Mouse (Mus musculus) liver, adult 2 months (tissue): ENCODE data around the gene Slc25a35. TPM values are rescaled to one million over a fixed set of nuclear protein-coding genes. Genes with fewer than 3 reads are reported as not detected.

ENCODE experiments used
- DNase-seq: peaks from one replicate; pipeline ENCODE4 v3.0.0-alpha.2; 2011; ENCODE audit warnings: low read depth, low spot score; ENCODE audit errors: extremely low read depth
- H3K27ac ChIP-seq: fragments of 200-500 bp; replicated peaks from 2 replicates; pipeline ENCODE4 v1.5.1; 2012; ENCODE audit warnings: low read depth, mild to moderate bottlenecking, control low read depth, inconsistent platforms, low read length; ENCODE audit not compliant: insufficient read depth
- H3K27me3 ChIP-seq: fragments of 200-500 bp; 2 replicates; pipeline ENCODE4 v1.6.1; 2012; ENCODE audit warnings: mild to moderate bottlenecking, moderate library complexity, low read length, inconsistent platforms; ENCODE audit not compliant: control insufficient read depth, insufficient read depth
- H3K36me3 ChIP-seq: fragments of 200-500 bp; 2 replicates; pipeline ENCODE4 v1.6.1; 2012; ENCODE audit warnings: low read length, inconsistent platforms; ENCODE audit not compliant: control insufficient read depth, insufficient read depth
- H3K4me1 ChIP-seq: fragments of 200-500 bp; 2 replicates; pipeline ENCODE4 v1.6.1; 2011; ENCODE audit warnings: low read length; ENCODE audit not compliant: control insufficient read depth, insufficient read depth
- H3K4me3 ChIP-seq: fragments of 200-500 bp; 2 replicates; pipeline ENCODE4 v1.5.1; 2011; ENCODE audit warnings: low read depth, mild to moderate bottlenecking, control low read depth, low read length, moderate library complexity; ENCODE audit not compliant: insufficient read depth
- H3K79me2 ChIP-seq: fragments of 200-500 bp; 2 replicates; pipeline ENCODE4 v1.6.1; 2012; ENCODE audit warnings: inconsistent platforms, mild to moderate bottlenecking, low read length, moderate library complexity; ENCODE audit not compliant: control insufficient read depth, insufficient read depth
- H3K9ac ChIP-seq: fragments of 200-500 bp; 2 replicates; pipeline ENCODE4 v1.6.1; 2012; ENCODE audit warnings: low read depth, mild to moderate bottlenecking, control low read depth, inconsistent platforms, low read length
- CTCF ChIP-seq: fragments of 200-500 bp; IDR thresholded peaks from 2 replicates; pipeline ENCODE4 v1.5.1; 2011; ENCODE audit warnings: low read depth, low read length, control low read depth
- POLR2A ChIP-seq: fragments of 200-500 bp; IDR thresholded peaks from 2 replicates; pipeline ENCODE4 v1.6.1; 2011; ENCODE audit warnings: low read length, control low read depth; ENCODE audit not compliant: insufficient read depth; ENCODE audit errors: extremely low read depth
- WGBS: fragments of 180-500 bp; shearing (Covaris S2); methylation state at CpG from one replicate; pipeline ENCODE4 v1.1.7; 2018; 5-methylcytosine and 5-hydroxymethylcytosine counted together
- polyA plus RNA-seq: library from polyadenylated mRNA; depleted of rRNA; stranded (reverse); fragments of >200 nt; gene quantifications from 2 replicates; pipeline ENCODE4 v1.2.3, GENCODE M21; 2012; rRNA removed
- total RNA-seq: library from RNA; depleted of rRNA; stranded (reverse); fragments of >200 nt; gene quantifications from 2 replicates; pipeline ENCODE4 v1.2.3, GENCODE M21; 2014; rRNA removed

The Slc25a35 gene
- total RNA-seq (0.28 and 0.81 TPM in 2 replicates), polyA plus RNA-seq (2.4 and 2.5 TPM in 2 replicates)

- DNase-seq, result peak; percentile 80
- no peak for TF ChIP-seq CTCF
- no peak for TF ChIP-seq POLR2A
- H3K4me1 ChIP-seq, result peaks cover 2% of the 10 kb centered on the region; the same call in 1 of the 2 replicates
- H3K27me3 ChIP-seq, result no peaks in the 10 kb centered on the region
- no peaks in the 10 kb centered on the region for H3K36me3 ChIP-seq
- H3K27ac ChIP-seq, result no peak within 1 kb of the TSS
- peak within 1 kb of the TSS; percentile 76 for H3K4me3 ChIP-seq
- H3K79me2 ChIP-seq, result no peaks in the 10 kb centered on the region
- H3K9ac ChIP-seq, result peak within 1 kb of the TSS; percentile 40; the same call in 1 of the 2 replicates
- 2% methylated on average over 50 of the region's 50 CpGs for whole genome bisulfite sequencing
Observed at GRCm38 (mm10) chr11:68967337-68968282, at the start of gene Slc25a35. TSS of gene Slc25a35 (plus strand) at chr11:68968131.

- no peaks in the 10 kb centered on the region for H3K4me1 ChIP-seq
- H3K9ac ChIP-seq, result no peak overlapping the region
- no peak for DNase-seq
- 90% methylated on average over 3 of the region's 3 CpGs for WGBS
- no peak overlapping the region for H3K4me3 ChIP-seq
- no peaks in the 10 kb centered on the region for H3K36me3 ChIP-seq
- no peak for TF ChIP-seq POLR2A
- no peak for TF ChIP-seq CTCF
- H3K27ac ChIP-seq, result no peak overlapping the region
- H3K79me2 ChIP-seq, result no peaks in the 10 kb centered on the region
- no peaks in the 10 kb centered on the region for H3K27me3 ChIP-seq
Observed at GRCm38 (mm10) chr11:68923191-68923590, 44.7 kb upstream of the Slc25a35 start.

DNA sequence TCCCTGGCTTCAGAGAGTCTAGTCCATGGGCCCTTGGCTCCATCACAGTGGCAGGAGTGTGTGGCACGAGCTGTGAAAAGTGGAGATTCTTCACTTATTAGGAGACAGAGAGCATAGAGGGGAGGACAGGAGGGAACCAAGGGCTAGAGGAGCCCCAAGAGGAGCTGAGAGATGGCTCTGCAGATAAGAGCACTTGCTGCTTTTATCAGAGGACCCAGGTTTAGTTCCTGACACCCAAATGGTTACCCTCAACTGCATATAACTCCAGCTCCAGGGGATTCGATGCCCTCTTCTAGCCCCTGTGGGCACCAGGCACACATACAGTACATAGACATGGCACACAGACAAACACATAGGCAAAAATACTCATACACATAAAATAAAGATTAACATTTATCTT, 43.2 kb upstream of the Slc25a35 start:
- DNase-seq, result no peak
- 89% methylated on average over 2 of the region's 2 CpGs for WGBS
- no peak overlapping the region for H3K4me3 ChIP-seq
- H3K9ac ChIP-seq, result no peak overlapping the region
- H3K27me3 ChIP-seq, result no peaks in the 10 kb centered on the region
- no peaks in the 10 kb centered on the region for H3K36me3 ChIP-seq
- H3K4me1 ChIP-seq, result no peaks in the 10 kb centered on the region
- H3K27ac ChIP-seq, result no peak overlapping the region
- H3K79me2 ChIP-seq, result no peaks in the 10 kb centered on the region
- TF ChIP-seq POLR2A (no peak), CTCF (no peak)

GRCm38 (mm10) chr11:68926981-68927380, 41.0 kb upstream of the Slc25a35 start, which contains the start of gene Odf4:
TSS of gene Odf4 (minus strand) at chr11:68927081.
- Histone ChIP-seq H3K9ac (no peak within 1 kb of the TSS), H3K79me2 (no peaks in the 10 kb centered on the region), H3K36me3 (no peaks in the 10 kb centered on the region), H3K4me1 (no peaks in the 10 kb centered on the region), H3K4me3 (no peak within 1 kb of the TSS), H3K27ac (no peak within 1 kb of the TSS), H3K27me3 (no peaks in the 10 kb centered on the region)
- DNase-seq, result no peak
- WGBS, result 90% methylated on average over 3 of the region's 3 CpGs
- TF ChIP-seq CTCF, result no peak
- no peak for TF ChIP-seq POLR2A

DNA sequence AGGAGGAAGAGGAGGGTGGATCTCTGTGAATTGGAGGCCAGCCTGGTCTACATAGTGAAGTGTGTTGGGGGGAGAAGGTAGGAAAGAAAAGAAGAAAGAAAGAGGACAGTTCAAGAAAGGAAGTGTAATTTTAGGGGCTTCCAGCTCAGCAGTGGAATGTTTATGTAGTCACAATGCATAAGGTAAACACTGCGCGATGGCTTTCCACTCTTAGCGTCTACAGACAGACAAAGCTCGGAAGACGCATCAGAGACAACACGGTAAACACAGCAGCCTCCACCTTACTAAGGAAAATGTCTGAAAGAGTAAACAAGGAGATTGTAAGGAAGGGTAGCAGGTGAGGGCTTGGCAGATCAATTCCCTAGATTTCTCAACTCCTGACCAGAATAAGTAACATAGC, 38.0 kb upstream of the Slc25a35 start:
- no peak overlapping the region for H3K4me3 ChIP-seq
- no peaks in the 10 kb centered on the region for H3K36me3 ChIP-seq
- H3K27me3 ChIP-seq, result no peaks in the 10 kb centered on the region
- no peak for DNase-seq
- no peak for TF ChIP-seq POLR2A
- TF ChIP-seq CTCF, result no peak
- H3K4me1 ChIP-seq, result no peaks in the 10 kb centered on the region
- H3K9ac ChIP-seq, result no peak overlapping the region
- 35% methylated on average over 6 of the region's 6 CpGs for WGBS
- no peaks in the 10 kb centered on the region for H3K79me2 ChIP-seq
- no peak overlapping the region for H3K27ac ChIP-seq
